Mouse (Mus musculus) MEL (cell line): ENCODE results near the gene Abhd12b. TPM values are rescaled to one million over a fixed set of nuclear protein-coding genes. Genes with fewer than 3 reads are reported as not detected.

Experiments
- DNase-seq: peaks from one replicate; pipeline ENCODE4 v3.0.0; 2011; ENCODE audit warnings: low read depth, low spot score
- H3K27ac ChIP-seq: 2 replicates; pipeline ENCODE4 v1.5.1; 2012; ENCODE audit warnings: low read depth, mild to moderate bottlenecking, control low read depth, low read length, moderate library complexity; ENCODE audit not compliant: control insufficient read depth
- H3K27me3 ChIP-seq, 2 experiments: fragments of 150-350 bp in 1 of 2; sonication (generic) in 1 of 2; 2 replicates each; pipeline ENCODE4 v1.6.1; 2012; ENCODE audit warnings: low read length in 2 of 2, mild to moderate bottlenecking in 2 of 2, improper control_type of control experiment in 1 of 2, moderate library complexity in 1 of 2; ENCODE audit not compliant: insufficient read depth in 2 of 2, control insufficient read depth in 1 of 2
- H3K36me3 ChIP-seq, 2 experiments: 2 replicates each; pipeline ENCODE4 v1.6.1; 2012 to 2014; ENCODE audit warnings: low read length in 2 of 2, improper control_type of control experiment in 1 of 2, inconsistent platforms in 1 of 2, mild to moderate bottlenecking in 1 of 2; ENCODE audit not compliant: insufficient read depth in 2 of 2, control insufficient read depth in 1 of 2
- H3K4me1 ChIP-seq, 2 experiments: fragments of 150-350 bp in 1 of 2; sonication (generic) in 1 of 2; 2 replicates each; pipeline ENCODE4 v1.6.1; 2012; ENCODE audit warnings: low read length in 2 of 2, improper control_type of control experiment in 1 of 2, mild to moderate bottlenecking in 1 of 2; ENCODE audit not compliant: insufficient read depth in 2 of 2, control insufficient read depth in 1 of 2
- H3K4me3 ChIP-seq, 2 experiments: fragments of 150-350 bp in 1 of 2; sonication (generic) in 1 of 2; 2 replicates each; pipeline ENCODE4 v1.5.1; 2012; ENCODE audit warnings: low read depth in 2 of 2, low read length in 2 of 2, mild to moderate bottlenecking in 2 of 2, moderate library complexity in 2 of 2, control low read depth in 1 of 2, improper control_type of control experiment in 1 of 2; ENCODE audit not compliant: control insufficient read depth in 1 of 2, insufficient read depth in 1 of 2
- H3K79me2 ChIP-seq: 2 replicates; pipeline ENCODE4 v1.6.1; 2012; ENCODE audit warnings: mild to moderate bottlenecking, low read length, moderate library complexity; ENCODE audit not compliant: control insufficient read depth, poor library complexity, insufficient read depth
- H3K9ac ChIP-seq: 2 replicates; pipeline ENCODE4 v1.6.1; 2012; ENCODE audit warnings: low read depth, mild to moderate bottlenecking, control low read depth, low read length, moderate library complexity; ENCODE audit not compliant: control insufficient read depth, poor library complexity, severe bottlenecking
- H3K9me3 ChIP-seq: fragments of 150-350 bp; sonication (generic); replicated peaks from 2 replicates; pipeline ENCODE4 v1.6.1; 2012; ENCODE audit warnings: mild to moderate bottlenecking, low read length, improper control_type of control experiment, moderate library complexity; ENCODE audit not compliant: insufficient read depth
- CTCF ChIP-seq, 3 experiments: IDR thresholded peaks in 2 of 3; conservative IDR thresholded peaks in 1 of 3; 2 replicates each; pipeline ENCODE4 v1.5.1; 2011 to 2012; ENCODE audit warnings: low read length in 3 of 3, low read depth in 2 of 3, mild to moderate bottlenecking in 2 of 3, improper control_type of control experiment in 1 of 3, inconsistent platforms in 1 of 3, mixed read lengths in 1 of 3, moderate library complexity in 1 of 3; ENCODE audit not compliant: control insufficient read depth in 1 of 3, insufficient read depth in 1 of 3, poor library complexity in 1 of 3, severe bottlenecking in 1 of 3
- ELF1 ChIP-seq: IDR thresholded peaks from 2 replicates; pipeline ENCODE4 v1.6.1; 2014; ENCODE audit warnings: low read depth, mild to moderate bottlenecking, inconsistent platforms, low read length, improper control_type of control experiment, moderate library complexity
- ETS1 ChIP-seq: IDR thresholded peaks from 2 replicates; pipeline ENCODE4 v1.6.1; 2012; ENCODE audit warnings: low read depth, mild to moderate bottlenecking, inconsistent platforms, low read length, improper control_type of control experiment, moderate library complexity
- GABPA ChIP-seq: IDR thresholded peaks from 2 replicates; pipeline ENCODE4 v1.6.1; 2012; ENCODE audit warnings: low read depth, mild to moderate bottlenecking, inconsistent platforms, low read length, improper control_type of control experiment, moderate library complexity
- KAT2A ChIP-seq: conservative IDR thresholded peaks from 2 replicates; pipeline ENCODE4 v1.6.1; 2012; ENCODE audit warnings: low read depth, low read length, improper control_type of control experiment, inconsistent platforms
- MAFK ChIP-seq: IDR thresholded peaks from 2 replicates; pipeline ENCODE4 v1.6.1; 2011; ENCODE audit warnings: low read depth, mild to moderate bottlenecking, low read length, improper control_type of control experiment, borderline replicate concordance
- MAZ ChIP-seq: IDR thresholded peaks from 2 replicates; pipeline ENCODE4 v1.6.1; 2012; ENCODE audit warnings: low read depth, mild to moderate bottlenecking, inconsistent platforms, low read length, improper control_type of control experiment
- MEF2A ChIP-seq: IDR thresholded peaks from 2 replicates; pipeline ENCODE4 v1.6.1; 2014; ENCODE audit warnings: low read depth, mild to moderate bottlenecking, inconsistent platforms, low read length, improper control_type of control experiment; ENCODE audit not compliant: poor library complexity, insufficient replicate concordance, severe bottlenecking; ENCODE audit errors: extremely low read depth
- MYC ChIP-seq: IDR thresholded peaks from 2 replicates; pipeline ENCODE4 v1.6.1; 2011; ENCODE audit warnings: low read depth, mild to moderate bottlenecking, low read length, improper control_type of control experiment, moderate library complexity
- NELFE ChIP-seq: IDR thresholded peaks from 2 replicates; pipeline ENCODE4 v1.6.1; 2011; ENCODE audit warnings: low read depth, low read length, improper control_type of control experiment
- NRF1 ChIP-seq: IDR thresholded peaks from 2 replicates; pipeline ENCODE4 v1.6.1; 2014; ENCODE audit warnings: low read depth, mild to moderate bottlenecking, inconsistent platforms, low read length, improper control_type of control experiment, moderate library complexity; ENCODE audit not compliant: poor library complexity, insufficient read depth, severe bottlenecking
- SMC3 ChIP-seq: IDR thresholded peaks from 2 replicates; pipeline ENCODE4 v1.6.1; 2011; ENCODE audit warnings: low read depth, low read length, improper control_type of control experiment
- TAL1 ChIP-seq: IDR thresholded peaks from 2 replicates; pipeline ENCODE4 v1.6.1; 2012; ENCODE audit warnings: mild to moderate bottlenecking, inconsistent platforms, low read length, moderate library complexity, mixed read lengths
- USF2 ChIP-seq, 2 experiments: IDR thresholded peaks; 2 replicates each; pipeline ENCODE4 v1.6.1; 2011 to 2012; ENCODE audit warnings: improper control_type of control experiment in 2 of 2, low read length in 2 of 2, borderline replicate concordance in 1 of 2, inconsistent platforms in 1 of 2, low read depth in 1 of 2, mild to moderate bottlenecking in 1 of 2; ENCODE audit not compliant: insufficient read depth in 1 of 2
- ZMIZ1 ChIP-seq: IDR thresholded peaks from 2 replicates; pipeline ENCODE4 v1.6.1; 2012; ENCODE audit warnings: low read depth, mild to moderate bottlenecking, inconsistent platforms, low read length, improper control_type of control experiment, moderate library complexity
- polyA plus RNA-seq, 2 experiments: library from polyadenylated mRNA; stranded (reverse) in 1 of 2; unstranded in 1 of 2; fragments of >175 nt in 1 of 2; fragments of >200 nt in 1 of 2; gene quantifications; 2 replicates each; pipeline versions ENCODE4 v1.2.1 to v1.2.4; 2012; ENCODE audit warnings: low replicate concordance in 2 of 2, low read depth in 1 of 2; ENCODE audit not compliant: insufficient read length in 2 of 2, insufficient read depth in 1 of 2, missing spikeins in 1 of 2
- total RNA-seq: library from RNA; depleted of rRNA; stranded (reverse); fragments of 300-350 nt; gene quantifications from 2 replicates; pipeline ENCODE4 v1.2.3, GENCODE M21; 2012

Gene Abhd12b
- total and polyA plus RNA-seq, 3 experiments: not detected

DNA sequence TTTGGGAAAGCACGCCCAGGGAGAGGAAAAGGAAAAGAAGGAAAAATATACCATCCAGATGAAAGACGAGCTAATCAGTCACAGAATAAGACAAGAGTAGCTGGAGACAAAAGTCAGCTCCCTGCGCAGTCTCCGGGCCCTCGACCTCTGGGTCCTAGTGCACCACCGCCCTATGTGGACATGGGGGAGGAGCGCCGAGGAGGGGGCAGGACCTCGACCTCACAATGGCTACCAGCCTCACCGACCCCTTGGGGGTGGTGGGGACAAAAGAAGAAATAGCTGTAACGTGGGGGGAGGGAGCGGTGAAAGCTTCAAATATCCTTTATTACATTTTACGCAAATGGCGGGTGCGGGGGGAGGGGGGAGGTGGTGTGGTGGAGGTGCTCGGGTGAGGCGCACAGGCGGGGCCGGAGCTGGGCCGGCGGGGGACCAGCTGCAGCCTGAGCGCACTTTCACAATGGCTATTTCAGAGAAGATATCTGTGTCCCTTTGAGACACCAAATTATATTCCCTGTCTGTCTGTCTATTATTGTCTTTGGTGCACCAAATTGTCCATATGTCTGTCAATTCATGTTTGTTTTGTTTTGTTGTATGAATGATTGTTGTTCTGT, 30.3 kb downstream of the Abhd12b start:
- Histone ChIP-seq H3K79me2 (no peaks in the 10 kb centered on the region), H3K36me3 (no peaks in the 10 kb centered on the region), H3K4me1 (no peaks in the 10 kb centered on the region), H3K9ac (no peak overlapping the region), H3K4me3 (no peak overlapping the region), H3K27me3 (peaks cover 0 to 2% of the 10 kb centered on the region in 2 experiments; a peak in 2 of 4 replicates), H3K9me3 (no peaks in the 10 kb centered on the region), H3K27ac (no peak overlapping the region)
- no peak for DNase-seq
- TF ChIP-seq NELFE (no peak), GABPA (no peak), NRF1 (no peak), MYC (no peak), CTCF (IDR thresholded peaks at IDR 0.05 in 2 of 3, conservative IDR thresholded peaks at IDR 0.05 in 1 of 3; ENCODE audit: control insufficient read depth in 1 of 3, insufficient read depth in 1 of 3, low read depth in 2 of 3, low read length in 3 of 3, poor library complexity in 1 of 3, severe bottlenecking in 1 of 3) (no peak), USF2 (IDR thresholded peaks at IDR 0.05; ENCODE audit: borderline replicate concordance in 1 of 2, insufficient read depth in 1 of 2, low read depth in 1 of 2, low read length in 2 of 2) (no peak), SMC3 (no peak)

DNA sequence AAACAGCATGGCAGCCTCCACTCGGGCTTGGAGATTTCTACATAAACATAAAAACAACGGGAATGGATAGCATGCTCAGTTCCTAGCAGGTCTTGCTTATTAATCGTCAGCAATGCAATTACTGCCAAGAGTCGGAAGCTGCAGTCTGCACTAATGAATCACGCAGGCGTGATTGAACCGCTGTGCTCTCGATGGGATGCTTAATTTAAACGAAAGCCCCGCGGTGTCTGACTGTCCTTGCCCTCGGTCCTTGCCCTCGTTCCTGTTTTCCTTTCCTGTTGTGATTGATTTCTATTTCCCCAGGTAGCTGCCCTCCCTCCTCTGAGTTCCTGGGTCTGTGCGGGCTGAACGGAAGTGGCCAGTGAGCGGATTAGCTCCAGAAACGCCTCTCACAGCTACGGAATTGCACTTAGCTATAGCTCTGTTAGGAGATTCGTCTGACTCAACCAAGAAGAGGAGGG, 38.4 kb downstream of the Abhd12b start:
- no peaks in the 10 kb centered on the region for H3K9me3 ChIP-seq
- no peak for DNase-seq
- H3K4me1 ChIP-seq: no peaks in the 10 kb centered on the region
- no peaks in the 10 kb centered on the region for H3K79me2 ChIP-seq
- H3K9ac ChIP-seq: no peak overlapping the region
- no peaks in the 10 kb centered on the region for H3K36me3 ChIP-seq
- no peak overlapping the region for H3K4me3 ChIP-seq
- no peaks in the 10 kb centered on the region for H3K27me3 ChIP-seq
- TF ChIP-seq GABPA: no peak
- no peak for TF ChIP-seq MAFK
- TF ChIP-seq ETS1: no peak
- no peak overlapping the region for H3K27ac ChIP-seq

DNA sequence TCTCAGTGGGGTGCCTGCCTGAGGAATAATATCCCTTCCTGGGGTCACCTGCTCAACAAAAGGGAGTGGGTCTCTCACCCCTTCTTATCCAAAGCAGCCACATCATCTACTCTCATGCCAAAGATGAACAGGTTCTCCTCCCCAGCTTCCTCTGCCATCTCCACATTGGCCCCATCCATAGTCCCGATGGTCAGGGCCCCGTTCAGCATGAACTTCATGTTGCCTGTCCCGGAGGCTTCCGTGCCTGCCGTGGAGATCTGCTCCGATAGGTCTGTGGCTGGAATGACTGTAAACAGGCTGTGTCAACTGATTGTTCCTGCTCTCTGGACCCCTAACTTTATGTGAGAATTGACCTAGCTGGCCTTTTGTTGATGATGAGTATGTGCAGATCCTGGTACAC, 41.5 kb downstream of the Abhd12b start:
- no peaks in the 10 kb centered on the region for H3K79me2 ChIP-seq
- no peak for TF ChIP-seq MAZ
- no peak for TF ChIP-seq NELFE
- TF ChIP-seq TAL1: no peak
- TF ChIP-seq ETS1: no peak
- TF ChIP-seq ELF1: no peak
- TF ChIP-seq MEF2A: no peak
- TF ChIP-seq SMC3: no peak
- TF ChIP-seq ZMIZ1: no peak
- TF ChIP-seq NRF1: no peak
- no peak for TF ChIP-seq KAT2A
- TF ChIP-seq, all 39 proteins: peak for 0
- no peaks in the 10 kb centered on the region for H3K36me3 ChIP-seq
- no peaks in the 10 kb centered on the region for H3K9me3 ChIP-seq
- H3K9ac ChIP-seq: no peak overlapping the region
- no peaks in the 10 kb centered on the region for H3K4me1 ChIP-seq
- H3K27me3 ChIP-seq: no peaks in the 10 kb centered on the region
- DNase-seq: no peak
- H3K27ac ChIP-seq: no peak overlapping the region
- no peak overlapping the region for H3K4me3 ChIP-seq
